Mouse (Mus musculus) kidney, embryonic 16.5 days (tissue): ENCODE measurements around the gene Tmem97. TPM values are rescaled to one million over a fixed set of nuclear protein-coding genes. Genes with fewer than 3 reads are reported as not detected.

Experiments used
- ATAC-seq: fragments of 200-750 bp; cut with Nextera tagmentation; 2 replicates; pipeline ENCODE4 v1.8.0; 2017; ENCODE audit warnings: moderate TSS enrichment; ENCODE audit not compliant: low FRiP score, low TSS enrichment
- H3K27ac ChIP-seq: fragments of 300-500 bp; sonication (generic); 2 replicates; pipeline ENCODE4 v1.5.1; 2014; ENCODE audit warnings: low read length
- H3K27me3 ChIP-seq: fragments of 300-500 bp; sonication (generic); 2 replicates; pipeline ENCODE4 v1.6.1; 2014; ENCODE audit warnings: low read length, control low read depth, mixed read lengths; ENCODE audit not compliant: insufficient read depth
- H3K36me3 ChIP-seq: fragments of 300-500 bp; sonication (generic); 2 replicates; pipeline ENCODE4 v1.6.1; 2014; ENCODE audit warnings: low read length, control low read depth, mixed read lengths; ENCODE audit not compliant: insufficient read depth
- H3K4me1 ChIP-seq: fragments of 300-500 bp; sonication (generic); 2 replicates; pipeline ENCODE4 v1.6.1; 2014; ENCODE audit warnings: low read length, control low read depth, mixed read lengths; ENCODE audit not compliant: insufficient read depth
- H3K4me2 ChIP-seq: fragments of 300-500 bp; sonication (generic); replicated peaks from 2 replicates; pipeline ENCODE4 v1.6.1; 2014; ENCODE audit warnings: low read depth, low read length
- H3K4me3 ChIP-seq: fragments of 300-500 bp; sonication (generic); 2 replicates; pipeline ENCODE4 v1.5.1; 2014; ENCODE audit warnings: mild to moderate bottlenecking, low read length
- H3K9ac ChIP-seq: fragments of 300-500 bp; sonication (generic); replicated peaks from 2 replicates; pipeline ENCODE4 v1.6.1; 2014; ENCODE audit warnings: low read length
- H3K9me3 ChIP-seq: fragments of 300-500 bp; sonication (generic); 2 replicates; pipeline ENCODE4 v1.6.1; 2016; ENCODE audit warnings: low read length, control low read depth
- WGBS: fragments of 180-500 bp; shearing (Covaris S2); extraction: QIAGEN DNeasy Blood & Tissue Kit; methylation state at CpG from one replicate; pipeline ENCODE4 v1.1.7; 2014; 5-methylcytosine and 5-hydroxymethylcytosine counted together
- polyA plus RNA-seq: library from polyadenylated mRNA; unstranded; fragments of >200 nt; fragmentation: Nextera tagmentation; extraction: Ambion mirVana; gene quantifications from 2 replicates; pipeline ENCODE4 v1.2.1, GENCODE M21; 2015

Tmem97 gene
- polyA plus RNA-seq, 1 experiment from 2014 or later = 70.7 TPM

DNA sequence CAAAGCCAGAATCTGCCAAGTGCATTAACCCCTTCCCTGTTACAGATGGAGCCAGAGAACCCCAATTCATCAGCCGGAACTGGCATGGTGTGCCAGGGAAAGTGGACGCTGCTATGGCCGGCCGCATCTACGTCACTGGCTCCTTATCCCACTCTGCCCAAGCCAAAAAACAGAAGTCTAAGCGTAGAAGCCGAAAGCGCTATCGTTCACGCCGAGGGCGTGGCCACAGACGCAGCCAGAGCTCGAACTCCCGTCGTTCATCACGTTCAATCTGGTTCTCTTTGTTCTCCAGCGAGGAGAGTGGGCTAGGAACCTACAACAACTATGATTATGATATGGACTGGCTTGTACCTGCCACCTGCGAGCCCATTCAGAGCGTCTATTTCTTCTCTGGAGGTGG, 49.0 kb downstream of the Tmem97 start:
- no peak overlapping the region for H3K4me2 ChIP-seq
- no peak for ATAC-seq
- peaks cover 3% of the 10 kb centered on the region; the same call in 1 of the 2 replicates for H3K36me3 ChIP-seq
- H3K9ac ChIP-seq = no peak overlapping the region
- H3K4me1 ChIP-seq = peaks cover 15% of the 10 kb centered on the region
- H3K9me3 ChIP-seq = no peaks in the 10 kb centered on the region
- H3K27me3 ChIP-seq = peaks cover 17% of the 10 kb centered on the region
- WGBS = 80% methylated on average over 20 of the region's 20 CpGs
- no peak overlapping the region for H3K27ac ChIP-seq
- H3K4me3 ChIP-seq = no peak overlapping the region

DNA sequence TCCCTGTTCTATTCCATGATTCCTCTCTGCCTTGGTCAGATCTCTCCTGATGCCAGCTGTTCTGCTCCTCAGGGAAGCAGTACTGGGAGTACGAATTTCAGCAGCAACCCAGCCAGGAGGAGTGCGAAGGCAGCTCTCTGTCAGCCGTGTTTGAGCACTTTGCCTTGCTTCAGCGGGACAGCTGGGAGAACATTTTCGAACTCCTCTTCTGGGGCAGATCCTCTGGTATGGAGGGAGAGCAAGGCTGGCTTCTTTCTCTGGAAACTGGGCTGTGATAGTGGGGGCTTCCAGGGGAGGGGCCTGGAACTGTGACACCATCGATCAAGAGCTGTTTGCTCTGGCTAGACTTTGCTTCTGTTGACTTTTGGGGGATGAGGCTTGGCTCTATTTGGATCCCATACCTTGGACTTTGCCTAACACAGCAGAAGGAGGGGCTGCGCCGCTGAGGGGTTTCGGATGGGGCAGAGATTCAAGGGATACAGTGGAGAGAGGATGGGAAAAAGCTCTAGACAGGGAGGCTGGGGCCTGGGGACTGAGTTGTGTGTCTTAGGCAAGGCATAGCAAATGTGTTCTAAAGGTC, 49.9 kb downstream of the Tmem97 start:
- Histone ChIP-seq H3K27me3 (peaks cover 26% of the 10 kb centered on the region), H3K36me3 (no peaks in the 10 kb centered on the region), H3K9me3 (no peaks in the 10 kb centered on the region), H3K4me3 (no peak overlapping the region), H3K9ac (no peak overlapping the region), H3K4me2 (no peak overlapping the region), H3K4me1 (peaks cover 17% of the 10 kb centered on the region), H3K27ac (no peak overlapping the region)
- 73% methylated on average over 9 of the region's 9 CpGs for WGBS
- ATAC-seq = no peak

DNA sequence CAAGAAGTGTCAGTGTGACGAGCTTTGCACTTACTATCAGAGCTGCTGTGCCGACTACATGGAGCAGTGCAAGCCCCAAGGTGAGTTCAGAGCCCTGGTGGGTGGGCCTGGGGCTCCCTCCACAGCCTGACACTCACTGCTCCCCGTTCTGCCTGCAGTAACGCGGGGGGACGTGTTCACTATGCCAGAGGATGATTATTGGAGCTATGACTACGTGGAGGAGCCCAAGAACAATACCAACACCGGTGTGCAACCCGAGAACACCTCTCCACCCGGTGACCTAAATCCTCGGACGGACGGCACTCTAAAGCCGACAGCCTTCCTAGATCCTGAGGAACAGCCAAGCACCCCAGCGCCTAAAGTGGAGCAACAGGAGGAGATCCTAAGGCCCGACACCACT, 51.0 kb downstream of the Tmem97 start:
- peaks cover 34% of the 10 kb centered on the region for H3K27me3 ChIP-seq

DNA sequence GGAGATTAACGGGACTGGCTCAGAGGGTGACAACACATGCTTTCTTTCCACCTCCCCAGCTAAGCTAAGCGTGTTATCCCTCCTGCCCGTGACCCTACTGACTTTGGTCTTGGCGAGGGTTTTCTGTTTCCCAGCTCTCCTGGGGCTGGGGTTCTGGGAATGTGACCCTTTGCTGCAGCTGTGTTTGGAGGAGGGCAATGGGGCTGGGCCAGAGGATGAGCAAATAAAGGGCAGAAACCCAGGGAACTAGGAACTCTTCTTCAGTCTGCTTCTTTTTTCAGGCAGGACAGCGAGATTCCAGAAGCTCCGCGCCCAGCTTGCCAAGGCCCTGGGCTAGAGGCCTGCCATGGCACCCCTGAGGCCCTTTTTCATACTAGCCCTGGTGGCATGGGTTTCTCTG, 51.6 kb downstream of the Tmem97 start, which contains the start of gene Vtn:
Gene Vtn, plus strand, starts transcription at position 88 of the 400 bp plus-strand sequence.
- H3K36me3 ChIP-seq = no peaks in the 10 kb centered on the region
- H3K4me3 ChIP-seq = peak within 1 kb of the TSS; percentile 56
- peaks cover 17% of the 10 kb centered on the region for H3K4me1 ChIP-seq
- H3K4me2 ChIP-seq = peak within 1 kb of the TSS; percentile 95
- peak within 1 kb of the TSS; percentile 56; the same call in 1 of the 2 replicates for H3K9ac ChIP-seq
- peaks cover 40% of the 10 kb centered on the region for H3K27me3 ChIP-seq
- H3K9me3 ChIP-seq = no peaks in the 10 kb centered on the region
- WGBS = 49% methylated on average over 7 of the region's 7 CpGs
- ATAC-seq = no peak
- 0 out of 2 replicates have a peak within 1 kb of the TSS, but pooled peaks have one; percentile 29 for H3K27ac ChIP-seq

More for the DNA sequence above, 51.0 kb downstream of the Tmem97 start:
- Histone ChIP-seq H3K4me3 (no peak overlapping the region), H3K27ac (no peak overlapping the region), H3K4me1 (peaks cover 17% of the 10 kb centered on the region), H3K9me3 (no peaks in the 10 kb centered on the region), H3K9ac (no peak overlapping the region), H3K4me2 (no peak overlapping the region), H3K36me3 (no peaks in the 10 kb centered on the region)
- 40% methylated on average over 16 of the region's 16 CpGs for WGBS
- ATAC-seq = no peak

DNA sequence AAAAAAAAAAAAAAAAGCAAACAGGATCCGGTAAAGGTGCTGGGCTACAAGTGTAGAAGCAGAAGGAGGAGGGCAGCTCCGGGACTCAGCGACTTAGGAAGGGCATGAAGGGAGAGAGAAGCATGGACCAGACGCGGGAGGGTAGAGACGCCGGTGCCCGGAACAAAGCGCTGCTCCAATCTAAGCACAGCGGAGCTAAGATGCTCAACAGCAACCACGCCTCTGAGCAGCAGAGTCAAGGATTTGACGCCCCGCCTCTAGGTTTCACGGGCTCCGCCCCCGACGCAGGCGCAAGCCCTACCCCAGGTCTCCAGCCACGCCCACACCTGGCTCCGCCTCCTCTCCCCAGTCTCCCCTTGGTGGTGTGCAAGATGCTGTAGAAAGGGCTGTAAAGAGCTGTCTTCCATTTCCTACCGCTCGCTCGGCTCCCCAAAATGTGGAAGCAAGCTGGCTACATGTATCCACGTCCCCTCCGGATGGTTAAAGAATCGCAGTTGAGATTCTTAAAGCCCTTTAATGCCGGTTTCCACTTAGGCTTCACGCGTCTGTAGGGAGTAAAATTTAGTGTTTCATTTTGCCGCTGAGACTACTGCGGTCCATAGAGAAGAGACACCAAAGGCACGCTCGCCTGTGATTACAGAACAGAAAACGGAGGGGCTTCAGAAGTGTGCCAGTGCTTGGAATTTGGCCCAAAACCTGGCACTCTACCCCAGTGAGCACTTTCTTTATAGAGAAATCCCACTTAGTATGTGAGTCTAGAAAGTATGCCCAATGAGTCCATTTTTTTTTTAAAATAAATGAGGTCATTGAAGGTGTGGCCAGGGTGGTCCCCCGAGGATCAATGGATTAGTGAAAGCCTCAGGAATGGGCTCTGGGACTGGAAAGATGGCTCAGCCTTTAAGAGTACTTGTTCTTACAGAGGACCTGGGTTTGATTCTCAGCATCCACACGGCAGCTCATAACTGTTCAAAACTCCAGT, 52.7 kb downstream of the Tmem97 start, which contains the start of gene Sarm1:
Gene Sarm1, minus strand, starts transcription at position 211 of the 979 bp plus-strand sequence.
- H3K36me3 ChIP-seq = no peaks in the 10 kb centered on the region
- WGBS = 3% methylated on average over 36 of the region's 36 CpGs
- peak within 1 kb of the TSS; percentile 95 for H3K4me2 ChIP-seq
- 0 out of 2 replicates have a peak within 1 kb of the TSS, but pooled peaks have one; percentile 29 for H3K27ac ChIP-seq
- ATAC-seq = peak; percentile 95
- H3K27me3 ChIP-seq = peaks cover 40% of the 10 kb centered on the region
- H3K4me3 ChIP-seq = peak within 1 kb of the TSS; percentile 56
- H3K4me1 ChIP-seq = peaks cover 17% of the 10 kb centered on the region
- no peaks in the 10 kb centered on the region for H3K9me3 ChIP-seq
- H3K9ac ChIP-seq = peak within 1 kb of the TSS; percentile 56; the same call in 1 of the 2 replicates

DNA sequence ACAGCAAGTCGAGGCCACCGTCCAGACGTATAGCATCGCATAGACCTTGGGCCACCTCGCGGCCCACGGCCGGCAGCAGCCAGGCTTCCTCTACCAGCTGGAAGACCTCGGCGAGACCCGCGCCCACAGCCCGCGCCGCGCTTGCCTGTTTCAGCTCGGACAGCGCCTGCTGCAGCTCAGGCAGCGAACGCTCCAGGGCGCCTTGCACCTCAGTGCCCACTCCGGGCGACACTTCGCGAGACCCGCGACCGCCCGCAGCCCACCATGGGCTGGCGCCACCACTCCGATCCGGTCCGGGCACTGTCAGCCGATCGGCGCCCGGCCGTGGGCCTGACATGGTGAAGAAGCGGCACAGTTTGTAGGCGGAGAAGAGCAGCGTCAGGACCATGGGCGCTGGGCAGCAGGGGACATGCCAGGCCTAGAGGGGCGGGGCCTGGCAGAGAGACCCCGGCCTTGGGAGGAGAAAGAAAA, 53.5 kb downstream of the Tmem97 start:
- H3K9ac ChIP-seq = 0 out of 2 replicates have a peak overlapping the region, but pooled peaks have one; percentile 10

DNA sequence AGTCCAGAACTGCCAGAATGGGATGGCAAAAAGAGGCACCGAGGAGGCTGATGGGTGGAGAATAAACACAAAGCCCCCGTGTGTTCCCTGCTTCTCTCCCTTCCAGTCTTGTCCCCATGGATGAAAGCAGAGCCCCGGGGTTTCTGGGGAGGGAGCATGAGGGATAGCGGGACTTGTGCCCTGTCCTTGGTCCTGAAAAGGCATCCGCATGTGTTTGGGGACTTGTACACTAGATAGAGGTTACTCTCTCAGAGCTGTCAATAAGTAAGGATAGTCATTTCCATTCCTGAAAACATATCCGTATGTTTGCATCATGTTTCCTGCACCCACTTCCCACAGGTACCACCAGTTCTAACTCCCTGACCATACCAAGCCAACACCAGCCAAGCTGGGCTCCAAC, 54.7 kb downstream of the Tmem97 start:
- peaks cover 48% of the 10 kb centered on the region for H3K27me3 ChIP-seq
- ATAC-seq = no peak
- H3K4me3 ChIP-seq = no peak overlapping the region
- peaks cover 18% of the 10 kb centered on the region for H3K4me1 ChIP-seq
- no peaks in the 10 kb centered on the region for H3K36me3 ChIP-seq
- no peak overlapping the region for H3K27ac ChIP-seq
- H3K9me3 ChIP-seq = no peaks in the 10 kb centered on the region
- no peak overlapping the region for H3K4me2 ChIP-seq
- WGBS = 2% methylated on average over 6 of the region's 6 CpGs
- no peak overlapping the region for H3K9ac ChIP-seq

More for the DNA sequence above, 53.5 kb downstream of the Tmem97 start:
- under 1% methylated on average over 44 of the region's 44 CpGs for WGBS
- H3K36me3 ChIP-seq = no peaks in the 10 kb centered on the region
- H3K4me1 ChIP-seq = peaks cover 17% of the 10 kb centered on the region
- peak; percentile 59 for ATAC-seq
- H3K4me3 ChIP-seq = peak overlapping the region; percentile 56
- no peak overlapping the region for H3K27ac ChIP-seq
- peaks cover 40% of the 10 kb centered on the region for H3K27me3 ChIP-seq
- no peaks in the 10 kb centered on the region for H3K9me3 ChIP-seq
- peak overlapping the region; percentile 95 for H3K4me2 ChIP-seq

Other genes starting within 250 kb of the Tmem97 start
- 41.7 and 48.6 TPM in 2 replicates for gene Spag5, start 249.2 kb downstream of the Tmem97 start, polyA plus RNA-seq
- gene Aldoc, start 227.8 kb downstream of the Tmem97 start, polyA plus RNA-seq = 8.3 and 10.2 TPM in 2 replicates
- gene Pigs, start 222.4 kb downstream of the Tmem97 start, polyA plus RNA-seq = 97.0 and 100 TPM in 2 replicates
- 39.4 and 42.3 TPM in 2 replicates for gene Unc119, start 207.3 kb downstream of the Tmem97 start, polyA plus RNA-seq
- 0.05 TPM in 1 of 2 replicates, not detected in the other for gene Foxn1, start 164.2 kb downstream of the Tmem97 start, polyA plus RNA-seq
- gene Slc13a2, start 128.6 kb downstream of the Tmem97 start, polyA plus RNA-seq = 2.2 and 2.4 TPM in 2 replicates
- gene Slc46a1, start 85.1 kb downstream of the Tmem97 start, polyA plus RNA-seq = 24.7 and 24.9 TPM in 2 replicates
- gene Sarm1, start 53.0 kb downstream of the Tmem97 start, polyA plus RNA-seq = 1.2 and 1.8 TPM in 2 replicates
- gene Vtn, start 51.7 kb downstream of the Tmem97 start, polyA plus RNA-seq = 2.4 and 2.9 TPM in 2 replicates
- not detected in 2 replicates for gene Sebox, start 47.3 kb downstream of the Tmem97 start, polyA plus RNA-seq
- 56.9 and 58.8 TPM in 2 replicates for gene Tmem199, start 38.6 kb downstream of the Tmem97 start, polyA plus RNA-seq
- 188 and 192 TPM in 2 replicates for gene Poldip2, start 38.6 kb downstream of the Tmem97 start, polyA plus RNA-seq
- 95.1 and 100 TPM in 2 replicates for gene Tnfaip1, start 14.4 kb downstream of the Tmem97 start, polyA plus RNA-seq
- gene Ift20, start 14.4 kb downstream of the Tmem97 start, polyA plus RNA-seq = 125 and 130 TPM in 2 replicates
- 14.3 and 16.3 TPM in 2 replicates for gene Nlk, start 146.6 kb upstream of the Tmem97 start, polyA plus RNA-seq
- 44.1 and 47.0 TPM in 2 replicates for gene Ccnq, start 201.0 kb upstream of the Tmem97 start, polyA plus RNA-seq